Mouse (Mus musculus) hematopoietic multipotent progenitor cell, adult 10-12 weeks (in vitro differentiated cells): Measurements from ENCODE around the gene Ucp1. TPM values are rescaled to one million over a fixed set of nuclear protein-coding genes. Genes with fewer than 3 reads are reported as not detected.

Source experiments
- polyA plus RNA-seq: library from polyadenylated mRNA; stranded (reverse); fragments of >175 nt; gene quantifications from 2 replicates; pipeline ENCODE4 v1.2.3, GENCODE M21; 2012; ENCODE audit warnings: low replicate concordance

Gene Ucp1
- polyA plus RNA-seq = not detected in 2 replicates

GRCm38 (mm10) chr8:83290176-83290575 lies at the start of gene Ucp1:
Ucp1 (plus strand) TSS chr8:83290352.

GRCm38 (mm10) chr8:83331899-83332697 lies 41.9 kb downstream of the Ucp1 start, which contains the start of gene Elmod2:
Elmod2 (minus strand) TSS chr8:83332486.

Other genes with a start within 250 kb of the Ucp1 start
- gene Tbc1d9, start 125.0 kb upstream of the Ucp1 start, polyA plus RNA-seq = 8.5 and 16.4 TPM in 2 replicates
- gene Gm10645, start 124.2 kb upstream of the Ucp1 start, polyA plus RNA-seq = 1.5 and 3.7 TPM in 2 replicates
- 0.22 and 0.80 TPM in 2 replicates for gene Elmod2, start 42.1 kb downstream of the Ucp1 start, polyA plus RNA-seq
- gene Mgat4d, start 58.1 kb downstream of the Ucp1 start, polyA plus RNA-seq = not detected in 2 replicates
- not detected in 2 replicates for gene Clgn, start 99.5 kb downstream of the Ucp1 start, polyA plus RNA-seq
- 0.20 and 2.9 TPM in 2 replicates for gene Scoc, start 168.0 kb downstream of the Ucp1 start, polyA plus RNA-seq
- gene Olfr370, start 245.4 kb downstream of the Ucp1 start, polyA plus RNA-seq = not detected in 2 replicates